Mouse (Mus musculus) spleen, postnatal 36 days (tissue): ENCODE data around the gene Slc35e4.

Experiments used
- DNase-seq, 2 experiments: peaks; one replicate each; pipeline ENCODE4 v3.0.0; 2022; ENCODE audit warnings: low spot score in 2 of 2, mixed read lengths in 1 of 2

Gene Slc35e4

DNA sequence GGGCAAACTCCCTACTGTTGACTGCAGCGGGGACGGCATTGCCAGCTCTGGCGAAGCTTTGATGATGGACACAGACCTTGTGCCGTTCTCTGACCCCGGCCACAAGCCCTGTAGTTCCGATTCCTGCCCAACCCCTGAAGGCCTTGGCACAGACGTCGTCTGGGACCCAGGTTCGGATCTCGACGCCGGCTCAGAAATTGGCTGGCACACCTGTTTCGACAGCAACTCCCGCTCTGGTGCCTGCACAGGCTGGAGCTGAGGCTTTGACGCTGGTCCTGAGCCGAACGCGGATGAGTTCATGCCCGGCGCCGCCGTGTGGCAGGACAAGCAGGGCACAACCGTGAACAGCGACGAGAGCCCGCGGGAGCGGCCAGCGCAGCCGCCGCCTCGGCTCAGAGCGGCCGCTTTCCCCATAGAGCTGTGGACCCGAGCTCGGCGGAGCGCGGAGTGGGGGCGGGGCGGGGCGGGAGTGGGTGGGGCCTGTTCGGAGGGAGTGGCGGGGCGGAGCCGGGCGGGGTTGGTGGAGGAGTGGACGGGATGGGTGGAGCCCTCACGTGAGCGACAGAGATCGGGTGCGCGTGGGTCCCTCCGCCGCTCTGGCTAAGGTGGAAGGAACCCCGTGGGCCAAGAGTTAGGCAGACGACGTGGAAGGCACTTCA, 50.9 kb downstream of the Slc35e4 start, which contains the start of gene Osbp2:
Osbp2 (minus strand) TSS at position 450 of the 659 bp plus-strand sequence.
- peak; percentile 25 to 36 for DNase-seq

DNA sequence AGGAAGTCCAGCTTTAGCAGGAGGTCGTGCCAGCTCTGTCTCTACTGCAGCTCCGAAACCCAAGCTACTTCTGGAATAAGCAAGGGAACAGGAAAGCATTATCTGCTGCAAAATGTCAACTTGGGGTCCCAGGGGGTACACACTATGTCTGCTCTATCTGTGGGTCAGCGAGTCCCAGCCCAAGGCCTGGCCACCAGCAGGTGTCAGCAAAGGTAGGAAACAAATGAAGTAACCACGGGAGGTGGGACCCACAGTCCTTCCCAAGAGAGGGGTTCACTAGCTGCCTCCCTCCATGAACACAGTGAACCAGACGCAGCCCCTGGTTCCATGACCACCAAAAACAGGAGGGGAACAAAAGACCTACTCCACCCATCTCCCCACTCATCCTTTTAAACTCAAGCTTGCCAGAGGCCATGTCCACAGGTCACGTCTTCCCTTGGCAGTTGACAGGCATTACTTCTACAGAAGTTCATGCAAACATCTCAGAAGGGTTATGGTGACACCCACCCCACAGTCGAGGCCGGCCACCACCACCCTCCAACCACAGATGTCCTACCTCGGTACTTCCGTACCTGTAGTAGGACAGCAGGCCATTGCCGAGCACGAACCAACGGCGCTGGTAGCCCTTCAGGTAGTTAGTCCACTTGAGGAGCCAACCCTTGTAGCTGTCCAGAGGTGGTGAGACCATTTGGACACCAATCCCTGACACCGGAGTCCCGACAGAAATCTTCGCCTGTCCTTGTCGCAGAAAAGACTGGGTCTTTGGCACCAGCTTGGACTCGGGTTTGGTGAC, 51.6 kb downstream of the Slc35e4 start:
- no peak for DNase-seq

DNA sequence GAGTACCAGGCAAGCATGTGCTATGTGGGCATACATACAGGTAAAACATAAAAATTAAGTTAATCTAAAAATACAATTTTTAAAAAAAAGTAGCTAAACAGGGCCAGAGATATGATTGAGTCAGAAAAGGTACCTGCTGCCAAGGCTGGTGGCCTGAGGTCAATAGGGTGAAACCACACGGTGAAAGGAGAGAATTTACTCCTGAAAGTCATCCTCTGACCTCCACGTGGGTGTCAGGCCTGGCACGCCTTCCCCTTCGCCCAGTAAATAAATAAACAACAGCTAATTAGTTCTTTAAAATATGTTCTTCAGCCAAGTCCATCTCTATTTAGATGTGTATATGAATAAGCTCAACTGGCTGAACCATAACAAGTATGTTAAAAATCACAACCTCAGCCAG, 54.1 kb downstream of the Slc35e4 start:
- no peak for DNase-seq

DNA sequence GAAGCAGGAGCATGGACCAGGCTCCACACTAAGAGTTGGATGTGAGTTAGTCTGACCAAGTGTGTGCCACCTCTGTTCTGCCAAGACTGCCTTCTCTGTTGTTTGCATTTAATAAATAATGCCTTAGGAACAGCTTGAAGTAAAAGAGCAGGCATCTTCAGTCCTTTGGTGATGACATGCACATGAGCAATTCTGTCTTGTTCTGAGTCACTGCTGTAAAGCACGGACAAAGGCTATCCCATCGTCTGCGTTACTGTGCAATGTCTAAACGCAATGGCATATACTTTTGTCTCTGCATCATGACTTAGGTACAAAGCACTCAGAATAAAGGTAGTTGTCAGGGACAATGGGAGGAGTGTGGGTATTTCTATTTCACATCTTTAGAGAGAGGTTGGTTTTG, 54.7 kb downstream of the Slc35e4 start:
- DNase-seq, result no peak

DNA sequence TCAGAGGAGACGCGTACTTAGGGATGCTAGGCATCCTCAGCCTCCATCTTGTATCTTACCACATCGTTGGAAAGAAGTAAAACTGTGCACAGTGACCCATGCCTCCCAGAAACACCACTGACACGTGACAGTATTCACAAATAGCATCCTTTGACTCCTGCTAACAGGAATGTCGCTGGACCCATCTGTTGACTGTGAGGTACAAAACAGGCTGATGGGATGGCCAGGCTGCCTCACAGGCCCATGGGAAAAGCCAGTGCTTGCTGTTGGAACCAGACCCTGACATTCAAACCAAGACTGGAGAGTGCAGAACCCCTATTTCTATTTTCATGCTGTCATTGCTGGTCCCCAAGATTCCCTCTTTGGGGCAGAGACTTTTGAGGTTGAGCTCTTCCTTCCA, 56.6 kb downstream of the Slc35e4 start:
- no peak for DNase-seq
